Mouse (Mus musculus) large intestine, adult 2 months (tissue): ENCODE data around the gene Rims1. TPM values are rescaled to one million over a fixed set of nuclear protein-coding genes. Genes with fewer than 3 reads are reported as not detected.
A peak's percentile ranks its signal among the peaks of the same experiment; 100 is the strongest.

Experiments
- DNase-seq: peaks from one replicate; pipeline ENCODE4 v3.0.0-alpha.2; 2012; ENCODE audit warnings: low read depth, low spot score
- WGBS: fragments of 180-500 bp; shearing (Covaris S2); methylation state at CpG from one replicate; pipeline ENCODE4 v1.1.7; 2018; 5-methylcytosine and 5-hydroxymethylcytosine counted together
- polyA plus RNA-seq: library from polyadenylated mRNA; depleted of rRNA; stranded (reverse); fragments of >200 nt; gene quantifications from 2 replicates; pipeline ENCODE4 v1.2.3, GENCODE M21; 2012

Rims1 gene
- polyA plus RNA-seq, 1 experiment = 3.7 TPM

DNA sequence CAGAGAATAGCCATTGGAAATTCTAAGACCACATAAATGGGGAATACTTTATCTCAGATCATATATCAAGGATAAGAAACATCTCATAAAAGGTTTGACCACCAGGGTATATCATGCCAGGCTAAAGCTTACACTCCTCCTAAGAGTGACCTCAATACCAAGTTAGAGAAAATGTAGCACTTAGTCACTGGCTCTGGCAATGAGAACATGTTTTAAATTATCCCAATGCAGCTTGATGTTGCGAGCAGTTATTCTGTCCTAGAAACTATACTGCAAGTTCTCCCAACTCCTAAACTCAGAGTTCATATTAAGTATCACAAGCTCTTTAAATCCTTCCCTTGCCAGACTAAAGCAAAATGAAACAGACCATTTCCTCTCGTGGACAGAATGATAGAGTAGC is 85.1 kb downstream of the Rims1 start:
- 70% methylated on average over 2 of the region's 2 CpGs for WGBS

DNA sequence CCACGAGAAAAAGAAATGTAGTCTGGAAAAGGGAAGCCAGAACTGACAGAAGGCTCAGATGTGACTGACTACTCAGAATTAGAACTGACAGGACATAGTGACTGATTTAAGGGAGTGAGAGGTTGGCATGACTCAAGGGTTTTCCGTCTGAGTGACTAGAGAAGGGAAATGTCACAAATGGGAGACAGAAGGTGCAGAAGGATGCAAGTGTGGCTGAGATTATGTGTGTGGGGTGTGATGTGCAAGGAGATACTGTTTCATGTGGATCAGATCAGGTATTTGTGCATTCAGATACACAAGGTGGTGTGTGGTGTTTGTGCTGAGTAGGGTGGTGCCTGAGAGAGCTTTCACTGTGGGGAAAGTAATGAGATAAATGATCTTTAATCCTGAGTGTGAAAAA is 96.3 kb downstream of the Rims1 start:
- DNase-seq = no peak
- 47% methylated on average over 2 of the region's 2 CpGs for WGBS

More for the DNA sequence above, 85.1 kb downstream of the Rims1 start:
- no peak for DNase-seq

DNA sequence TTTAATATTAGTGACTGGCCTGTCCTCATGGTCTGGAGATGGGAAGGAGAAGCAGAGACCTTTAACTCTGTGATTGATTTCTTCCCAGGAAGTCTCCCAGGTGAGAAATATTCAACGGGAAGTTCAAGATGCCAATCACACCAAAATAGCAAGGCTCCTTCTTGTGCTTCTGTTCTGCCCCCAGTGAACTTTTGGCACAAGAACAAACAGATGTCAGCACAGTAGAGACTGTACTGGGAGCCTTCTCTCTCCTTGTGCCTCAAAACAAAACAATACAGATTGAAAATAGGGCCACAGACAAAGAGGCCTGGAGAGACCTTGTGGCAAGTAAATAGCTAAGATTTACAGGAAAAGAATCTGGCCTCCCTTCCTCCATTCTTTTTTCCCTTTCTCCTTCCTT is 110.7 kb downstream of the Rims1 start:
- WGBS = 14% methylated on average over 1 of the region's 1 CpGs
- no peak for DNase-seq

DNA sequence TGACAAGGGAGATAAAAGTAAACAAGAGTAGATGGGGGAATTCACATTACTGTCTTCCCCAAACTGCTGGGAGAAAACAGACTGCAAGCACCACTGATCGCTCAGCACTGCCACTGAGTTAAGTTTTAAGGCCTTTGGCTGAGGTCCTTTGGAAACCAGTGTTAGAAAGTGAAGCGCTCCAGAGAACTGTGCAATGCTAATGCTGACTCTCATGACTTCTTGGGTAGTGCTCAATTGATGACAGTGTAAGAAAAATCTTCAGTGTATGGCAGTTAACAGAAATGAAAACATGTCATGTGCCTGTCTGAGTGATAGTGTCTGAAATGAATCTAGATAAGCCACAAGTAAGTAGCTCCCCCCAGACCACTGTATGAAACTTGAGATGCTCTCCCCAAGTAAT is 111.3 kb downstream of the Rims1 start:
- WGBS = 57% methylated on average over 2 of the region's 2 CpGs
- DNase-seq = no peak

DNA sequence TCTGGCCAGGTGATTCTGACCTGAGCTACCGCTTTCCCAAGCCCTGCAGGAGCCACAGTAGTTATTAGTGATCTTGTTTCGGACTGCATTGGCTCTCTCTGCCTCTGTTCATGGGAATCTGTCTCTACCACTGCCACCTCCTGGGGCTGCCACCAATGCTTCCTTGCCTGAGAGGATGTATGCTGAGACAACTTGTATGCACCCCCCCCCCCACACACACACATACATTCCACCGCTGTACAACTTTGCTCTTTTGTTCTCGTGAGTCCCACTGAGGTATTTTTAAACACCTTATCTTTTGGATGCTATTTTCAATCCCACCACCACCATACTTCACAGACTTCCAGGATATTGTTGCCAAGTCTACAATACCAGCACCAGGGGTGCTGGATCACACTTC is 122.3 kb downstream of the Rims1 start:
- WGBS = 88% methylated on average over 4 of the region's 4 CpGs
- no peak for DNase-seq

DNA sequence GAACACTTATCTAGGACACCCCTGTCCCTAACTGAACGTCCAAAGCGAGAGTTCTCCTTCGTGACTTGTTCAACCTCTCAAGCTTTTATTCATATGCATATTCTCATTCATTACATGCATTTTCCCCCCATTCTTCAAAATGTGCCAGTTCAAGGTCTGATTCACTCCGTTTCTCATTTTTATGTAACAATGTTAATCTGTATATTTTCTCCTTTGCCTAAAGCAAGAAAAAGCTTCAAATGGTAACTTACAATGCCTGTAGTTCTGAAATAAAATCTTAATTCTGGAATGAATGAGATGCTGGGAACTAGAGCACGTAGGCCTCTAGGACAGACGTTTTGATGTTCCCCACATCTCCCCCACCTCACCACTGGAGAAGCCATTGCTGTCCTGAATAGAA is 141.6 kb downstream of the Rims1 start:
- 85% methylated on average over 6 of the region's 6 CpGs for WGBS

DNA sequence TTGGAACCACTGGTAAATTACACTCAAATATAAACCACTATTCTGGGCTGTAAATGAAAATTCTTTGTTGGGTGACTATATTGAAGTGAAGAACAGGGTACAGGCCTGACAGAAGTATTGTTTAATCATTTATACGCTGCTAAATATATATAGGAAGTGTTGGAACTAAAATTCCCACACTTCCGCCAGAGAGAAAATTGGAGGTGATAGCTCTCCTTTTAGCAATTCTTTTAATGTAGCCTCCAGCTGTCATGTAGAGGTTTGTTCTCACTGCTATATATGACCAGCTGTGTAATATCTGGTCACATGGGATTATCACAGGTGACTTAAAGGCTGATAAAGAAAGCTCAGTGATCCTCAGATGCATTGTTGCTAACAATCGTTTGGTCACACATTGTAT is 144.0 kb downstream of the Rims1 start:
- no peak for DNase-seq
- WGBS = 68% methylated on average over 3 of the region's 3 CpGs

More for the DNA sequence above, 141.6 kb downstream of the Rims1 start:
- no peak for DNase-seq

DNA sequence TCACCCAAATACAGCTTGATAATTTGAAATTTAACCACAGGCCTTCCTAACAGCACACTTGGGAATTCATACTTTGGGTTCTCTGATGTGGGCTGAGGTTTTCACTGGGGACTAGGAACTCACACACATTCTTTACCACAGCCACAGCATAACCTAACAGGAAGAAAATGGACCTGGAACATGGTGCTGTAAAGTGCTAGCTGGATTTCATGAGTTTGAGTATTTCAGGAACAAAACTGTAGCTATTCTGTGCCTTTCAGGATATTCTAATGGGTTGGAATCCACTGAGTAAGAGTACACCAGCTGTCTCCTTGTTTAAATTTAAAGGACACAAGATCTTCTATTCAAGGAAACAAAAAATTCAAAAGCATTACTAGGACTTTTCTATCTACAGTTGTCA is 149.8 kb downstream of the Rims1 start:
- no peak for DNase-seq

DNA sequence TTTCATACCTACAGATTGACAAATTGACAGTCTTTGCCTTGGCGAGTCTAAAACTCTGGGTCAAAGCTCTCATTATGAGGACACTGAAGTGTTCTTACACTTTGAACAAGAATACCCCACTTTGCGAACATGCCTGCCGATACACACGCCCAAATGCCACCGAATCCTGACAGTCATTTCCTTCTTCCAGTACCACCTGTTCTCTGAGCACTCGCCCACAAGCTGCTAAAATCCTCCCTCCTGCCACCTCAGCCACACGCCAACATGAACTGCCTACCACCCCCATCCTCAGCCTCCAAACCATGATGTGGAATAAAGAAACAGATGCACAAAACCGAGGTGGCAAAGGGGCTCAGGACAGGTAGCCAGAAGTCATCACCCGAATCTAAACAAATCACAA is 150.9 kb downstream of the Rims1 start:
- WGBS = 81% methylated on average over 9 of the region's 9 CpGs

DNA sequence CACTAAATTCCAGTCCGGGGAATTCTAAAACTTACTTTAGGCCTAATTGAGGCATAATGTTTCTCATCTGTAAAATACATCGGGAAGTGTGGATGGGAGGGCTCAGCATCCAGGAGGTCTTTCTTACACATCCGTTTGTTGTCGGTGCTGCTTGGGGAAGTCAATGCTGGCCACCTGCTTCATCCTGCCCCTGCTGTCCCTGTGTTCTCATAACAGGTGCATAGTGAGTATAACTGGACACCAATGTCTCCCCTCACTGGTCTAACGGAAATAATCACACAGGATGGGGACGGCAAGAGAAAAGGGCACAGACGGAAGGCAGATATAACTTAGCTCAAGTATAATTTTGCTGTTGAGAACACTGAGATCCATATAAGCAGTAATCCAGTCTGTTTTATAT is 155.2 kb downstream of the Rims1 start:
- DNase-seq = no peak
- WGBS = 80% methylated on average over 7 of the region's 7 CpGs

More for the DNA sequence above, 150.9 kb downstream of the Rims1 start:
- DNase-seq = no peak

DNA sequence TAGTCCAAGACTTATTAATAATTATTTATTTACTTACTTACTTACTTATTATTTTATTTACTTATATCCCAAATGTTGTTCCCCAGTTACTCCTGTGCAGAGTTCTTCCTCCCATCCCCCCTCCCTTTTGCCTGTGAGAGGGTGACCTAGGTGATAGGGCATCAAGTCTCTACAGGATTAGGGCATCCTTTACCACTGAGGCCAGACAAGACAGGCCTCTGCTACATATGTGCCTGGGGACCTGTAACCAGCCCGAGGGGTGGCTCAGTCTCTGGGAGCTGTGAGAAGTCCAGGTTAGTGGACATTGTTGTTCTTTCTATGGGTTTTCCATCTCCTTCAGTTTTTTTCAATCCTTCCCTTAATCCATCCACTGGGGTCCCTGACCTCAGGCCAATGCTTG is 156.4 kb downstream of the Rims1 start:
- WGBS = 84% methylated on average over 1 of the region's 1 CpGs
- no peak for DNase-seq

DNA sequence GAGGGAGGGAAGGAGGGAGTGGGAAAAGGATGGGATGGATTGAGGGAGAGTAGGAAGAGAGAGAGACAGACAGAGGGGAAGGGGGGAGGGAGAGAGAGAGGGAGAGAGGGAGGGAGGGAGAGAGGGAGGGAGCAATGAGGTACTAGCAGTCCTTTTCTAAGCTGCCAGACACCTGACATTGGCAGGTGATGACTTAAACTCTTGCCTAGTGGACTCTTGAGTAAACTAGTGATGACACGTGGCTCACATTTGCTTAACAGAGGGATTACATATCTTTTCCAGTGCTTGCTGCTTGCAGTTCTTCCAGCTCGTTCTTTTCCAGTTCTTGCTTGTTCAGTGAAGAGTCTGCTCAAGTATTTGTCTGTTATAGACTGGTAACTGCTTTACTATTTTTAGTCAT is 160.5 kb downstream of the Rims1 start:
- WGBS = 11% methylated on average over 2 of the region's 2 CpGs
- no peak for DNase-seq

DNA sequence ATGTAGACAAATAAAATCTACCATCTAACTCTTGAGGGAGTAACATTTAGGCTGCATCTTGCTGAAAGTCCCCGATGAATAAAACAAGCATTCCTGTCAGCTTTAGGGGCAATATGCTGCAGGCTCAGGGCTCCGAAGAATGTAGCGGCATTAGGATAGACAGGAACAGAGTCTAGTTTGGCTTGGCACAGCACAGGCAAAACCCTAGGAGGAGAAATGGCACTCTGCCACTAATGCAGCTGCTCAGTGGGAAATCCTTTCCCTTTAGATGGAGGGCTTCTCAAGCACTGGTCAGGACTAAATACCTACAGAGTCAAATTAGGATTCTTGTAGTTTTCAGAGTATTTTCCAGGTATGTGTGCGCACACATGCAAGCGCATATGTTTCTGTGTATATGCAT is 165.2 kb downstream of the Rims1 start:
- WGBS = 56% methylated on average over 5 of the region's 5 CpGs
- no peak for DNase-seq

DNA sequence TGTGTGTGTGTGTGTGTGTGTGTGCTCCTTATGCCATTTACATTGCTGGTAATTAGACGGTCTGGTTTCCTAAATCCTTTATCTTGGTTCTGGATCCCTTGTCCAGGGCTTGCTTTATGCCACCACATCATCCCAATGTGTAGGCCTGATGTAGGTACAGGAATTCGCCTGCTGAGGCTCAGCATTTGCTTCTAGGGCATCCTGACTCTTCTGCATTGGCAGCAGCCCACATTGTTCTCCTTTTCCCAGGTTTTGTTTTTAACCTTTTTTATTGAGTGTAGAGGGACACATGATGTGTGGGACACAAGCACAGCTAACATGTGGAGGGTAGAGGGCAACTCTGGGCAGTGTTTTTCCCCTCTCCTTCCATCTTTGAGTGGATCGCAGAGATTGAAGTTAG is 166.1 kb downstream of the Rims1 start:
- no peak for DNase-seq
- 83% methylated on average over 3 of the region's 3 CpGs for WGBS

DNA sequence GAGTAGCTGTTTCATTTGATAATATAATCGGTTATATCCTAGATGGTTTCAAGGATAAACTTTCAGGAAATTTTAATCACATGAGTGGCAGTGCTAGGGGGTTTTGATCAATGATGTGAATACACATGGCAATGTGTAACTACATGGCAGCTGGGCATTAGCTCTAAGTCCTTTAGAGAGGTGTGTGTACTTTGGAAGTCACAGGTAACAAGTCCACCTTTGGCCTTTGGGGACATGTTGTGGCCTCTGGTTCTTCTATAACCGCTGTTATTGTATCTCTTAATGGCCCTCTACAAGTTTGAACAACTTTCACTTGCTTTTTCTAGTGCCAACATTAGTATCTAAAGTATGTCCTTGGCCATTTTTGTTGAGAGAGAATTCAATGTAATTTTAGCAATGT is 171.9 kb downstream of the Rims1 start:
- no peak for DNase-seq
- WGBS = 85% methylated on average over 2 of the region's 2 CpGs

DNA sequence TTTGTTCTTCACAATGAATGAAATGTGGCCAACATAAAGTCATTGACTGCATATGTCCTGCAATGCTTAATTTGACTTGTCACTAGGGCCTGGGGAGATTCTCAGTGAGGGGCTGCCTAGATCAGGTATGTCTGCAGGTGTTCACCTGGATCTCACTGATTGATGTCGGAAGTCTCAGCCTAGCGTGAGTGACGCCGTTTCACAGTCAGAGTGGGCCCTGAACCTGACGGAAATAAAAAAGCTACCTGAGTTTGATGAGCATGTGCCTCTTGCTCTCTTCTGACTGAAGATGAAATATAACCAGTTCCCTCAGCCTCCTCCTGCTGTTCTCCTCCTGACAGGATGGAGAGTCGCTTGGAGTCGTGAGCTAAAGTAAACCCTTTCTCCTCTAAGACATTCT is 173.2 kb downstream of the Rims1 start:
- WGBS = 79% methylated on average over 7 of the region's 7 CpGs

DNA sequence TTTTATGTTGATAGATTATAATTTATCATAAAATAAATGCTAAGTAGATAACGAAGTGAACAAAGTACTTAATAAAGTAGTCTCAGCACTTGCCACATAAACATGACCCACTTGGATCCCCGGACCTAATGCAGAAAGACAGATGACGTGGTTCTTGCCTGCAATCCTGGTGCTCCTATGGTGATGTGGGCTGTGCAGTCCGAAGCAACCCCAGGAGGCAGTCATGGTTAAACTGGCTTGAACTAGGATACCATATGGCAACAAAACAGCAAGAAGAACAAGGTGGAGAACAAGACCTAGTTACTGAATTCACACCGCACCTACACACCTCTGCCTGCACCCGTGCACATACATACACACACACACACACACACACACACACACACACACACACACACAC is 173.8 kb downstream of the Rims1 start:
- DNase-seq = no peak
- WGBS = 89% methylated on average over 6 of the region's 6 CpGs

More for the DNA sequence above, 173.2 kb downstream of the Rims1 start:
- no peak for DNase-seq

DNA sequence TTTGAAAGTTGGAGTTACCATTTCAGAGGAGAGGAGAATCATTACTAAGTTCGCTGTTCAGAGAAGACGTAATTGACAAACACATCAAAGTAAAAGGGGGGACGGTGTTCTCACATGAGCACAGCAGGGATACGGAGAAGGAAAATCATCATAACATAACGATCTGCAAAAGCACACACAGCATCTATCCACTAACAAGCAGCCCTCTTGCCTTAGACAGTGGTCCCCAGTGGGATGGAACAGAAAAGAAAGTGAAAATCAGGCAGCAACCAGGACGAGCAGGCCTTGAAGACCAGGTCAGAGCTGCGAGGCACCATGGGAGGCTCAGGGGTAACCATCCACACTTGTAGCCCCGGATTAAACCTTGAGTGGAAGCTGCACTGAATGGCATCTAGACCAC is 176.8 kb downstream of the Rims1 start:
- 85% methylated on average over 8 of the region's 8 CpGs for WGBS
- no peak for DNase-seq

DNA sequence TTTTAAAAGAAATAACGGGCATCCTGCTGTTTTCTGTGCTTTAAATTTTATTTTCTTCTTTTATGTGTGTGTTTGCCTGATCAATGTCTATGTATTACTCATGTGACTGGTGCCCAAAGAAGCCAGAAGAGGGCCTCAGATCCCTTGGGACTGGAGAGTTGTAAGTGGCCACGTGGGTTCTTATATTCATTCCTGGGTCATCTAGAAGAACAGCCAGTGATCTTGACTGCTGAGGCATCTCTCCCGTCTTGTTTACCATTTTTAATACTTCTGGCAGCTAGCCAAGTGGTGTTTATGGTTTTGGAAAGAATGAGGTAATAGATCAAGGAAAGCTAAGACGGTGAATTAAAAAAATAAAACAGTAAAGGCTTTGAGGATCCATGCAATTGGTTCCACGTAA is 178.8 kb downstream of the Rims1 start:
- WGBS = 10% methylated on average over 5 of the region's 5 CpGs

DNA sequence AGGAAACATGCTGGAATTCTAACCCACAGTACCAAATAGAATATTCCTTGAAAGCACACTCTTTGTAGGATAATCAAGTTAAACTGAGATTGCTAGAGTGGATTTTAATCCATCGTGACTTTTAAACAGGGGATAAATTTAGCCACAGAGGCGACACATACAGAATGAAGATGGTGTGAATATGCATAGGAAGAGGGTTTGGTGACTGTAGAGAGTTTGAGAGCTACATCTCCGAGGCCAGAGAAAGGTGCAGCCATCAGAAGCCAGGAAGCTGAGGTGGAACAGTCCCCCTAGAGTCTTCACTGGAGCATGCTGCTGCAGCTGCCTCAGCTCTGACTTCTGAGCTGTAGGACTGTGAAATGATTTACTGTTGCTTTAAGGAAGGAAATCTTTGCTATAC is 179.5 kb downstream of the Rims1 start:
- WGBS = 64% methylated on average over 3 of the region's 3 CpGs
- no peak for DNase-seq

More for the DNA sequence above, 178.8 kb downstream of the Rims1 start:
- peak; percentile 13 for DNase-seq

DNA sequence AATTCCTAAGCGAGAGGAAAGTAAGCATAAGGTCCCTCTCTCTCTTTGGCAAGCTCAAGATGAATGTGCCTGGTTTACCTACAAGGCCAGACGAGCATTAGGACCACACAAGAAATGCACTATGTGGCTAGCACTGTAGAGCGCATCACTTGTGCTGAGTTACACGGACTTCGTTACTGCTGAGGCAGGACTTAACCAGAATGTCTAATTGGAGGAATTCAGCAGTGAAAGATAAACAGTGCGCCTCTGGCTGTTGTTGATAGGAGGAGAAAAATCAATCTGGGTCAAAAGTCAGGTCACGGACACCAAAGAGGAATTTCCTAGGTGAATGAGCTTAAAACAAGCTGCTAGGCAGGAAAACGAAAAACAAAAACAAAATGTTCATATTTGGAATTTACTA is 185.0 kb downstream of the Rims1 start:
- WGBS = 52% methylated on average over 8 of the region's 8 CpGs
- DNase-seq = no peak

DNA sequence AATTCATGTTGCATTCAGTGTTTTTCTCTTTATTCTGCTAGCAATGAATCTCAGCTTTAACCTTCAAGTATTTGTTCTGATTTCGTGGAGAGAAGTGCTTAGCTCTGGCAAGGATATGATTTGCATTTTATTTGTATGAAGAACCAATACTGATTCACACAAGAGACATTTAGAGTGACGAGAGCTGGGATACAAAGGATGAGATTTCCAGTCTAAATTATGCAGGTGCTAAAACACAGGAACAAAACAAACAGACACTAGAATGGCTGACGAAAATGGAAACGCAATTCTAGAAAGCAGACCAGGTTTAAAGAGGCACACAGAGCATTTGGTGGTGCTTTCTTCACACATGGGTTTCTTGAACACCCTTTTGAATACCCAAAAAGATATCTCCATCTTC is 190.2 kb downstream of the Rims1 start:
- 64% methylated on average over 4 of the region's 4 CpGs for WGBS

DNA sequence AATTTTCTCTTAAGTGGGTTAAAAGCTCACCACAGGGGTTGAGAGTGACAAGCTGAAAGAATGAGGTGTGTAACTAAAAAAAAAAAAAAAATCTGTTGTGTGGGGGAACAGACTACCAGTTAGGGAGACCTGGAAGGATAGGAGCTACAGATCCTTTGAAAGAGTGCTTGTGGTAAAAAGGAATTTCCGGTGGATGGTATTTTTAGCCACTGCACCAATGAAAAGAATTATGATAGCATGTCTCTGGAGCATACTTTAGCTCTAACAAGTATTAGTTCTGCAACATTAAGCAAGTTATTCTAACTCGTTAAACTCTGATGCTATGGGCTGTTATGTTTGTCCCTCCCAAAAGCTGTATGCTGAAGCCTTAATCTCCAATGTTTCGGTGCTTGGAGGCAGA is 192.2 kb downstream of the Rims1 start:
- 78% methylated on average over 3 of the region's 3 CpGs for WGBS
- no peak for DNase-seq

More for the DNA sequence above, 190.2 kb downstream of the Rims1 start:
- DNase-seq = no peak
